Comparison of ENCODE assay signal across 21 mouse cellular contexts in the genomic region with DNA sequence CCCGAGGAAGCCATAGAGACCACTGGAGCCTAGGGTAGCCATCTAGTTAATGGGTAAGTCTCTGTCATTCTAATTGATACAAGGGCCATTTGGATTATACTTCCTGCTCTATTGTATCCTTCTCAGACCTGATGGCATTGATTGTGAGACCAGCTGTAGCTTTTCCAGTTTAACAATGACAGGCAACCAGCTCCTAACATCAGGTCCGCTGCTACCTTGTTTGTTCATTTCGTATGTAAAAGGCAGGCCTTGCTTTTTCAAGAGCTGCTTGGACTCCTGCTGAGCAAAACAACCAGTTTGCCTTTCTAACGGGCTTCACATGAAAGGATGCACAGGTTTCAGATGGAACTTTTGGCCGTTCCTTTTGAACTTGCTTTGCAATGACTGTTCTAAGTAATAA.
DNase-seq lines count a peak whose midpoint lies in the region; TF ChIP-seq lines count a peak whose summit lies in the region.
"Had no signal": no experiment of that assay in that cellular context is flagged by ENCODE, and none has a peak within 500 bp of the region (broad histone marks: within the 10 kb centered on the region; RNA-seq: fewer than 3 reads in every experiment).

No protein-coding gene starts in this region.

- TF ChIP-seq POLR2A in ES-Bruce4 (IDR thresholded peaks at IDR 0.05; ENCODE audit: insufficient read depth, low read length) = no peak
- no peak for TF ChIP-seq POLR2A in kidney, adult 2 months (IDR thresholded peaks at IDR 0.05; ENCODE audit: low read depth, low read length)

- H3K36me3 ChIP-seq in ES-Bruce4 (ENCODE audit: control insufficient read depth, insufficient read depth, low read length, poor library complexity, severe bottlenecking) = no peaks in the 10 kb centered on the region
- H3K36me3 ChIP-seq in kidney, adult 2 months (ENCODE audit: control insufficient read depth, insufficient read depth, low read length) = no peaks in the 10 kb centered on the region
- H3K36me3 ChIP-seq: embryonic facial prominence, embryonic 10.5 days; embryonic facial prominence, embryonic 12.5 days; forebrain, embryonic 15.5 days; G1E had no signal

- peak; percentile 77; the same call in 1 of the 2 replicates for TF ChIP-seq EP300 in ES-Bruce4 (IDR thresholded peaks at IDR 0.05; ENCODE audit: insufficient read depth, low read depth, low read length)

- H3K4me3 ChIP-seq in ES-Bruce4 (ENCODE audit: low read depth, low read length) = no peak overlapping the region
- H3K4me3 ChIP-seq in kidney, adult 2 months (ENCODE audit: insufficient read depth, low read depth, low read length) = no peak overlapping the region
- H3K4me3 ChIP-seq: embryonic facial prominence, embryonic 10.5 days; embryonic facial prominence, embryonic 12.5 days; forebrain, embryonic 13.5 days; forebrain, embryonic 15.5 days had no signal

- no peak for TF ChIP-seq CTCF in ES-Bruce4 (IDR thresholded peaks at IDR 0.05; ENCODE audit: low read depth, low read length)
- TF ChIP-seq CTCF in kidney, adult 2 months (conservative IDR thresholded peaks at IDR 0.05; ENCODE audit: insufficient read depth, insufficient read length, low read depth, low read length) = no peak

- peaks cover 2% of the 10 kb centered on the region for H3K4me1 ChIP-seq in ES-Bruce4 (ENCODE audit: control insufficient read depth, insufficient read depth, low read length)
- H3K4me1 ChIP-seq in kidney, adult 2 months (ENCODE audit: control insufficient read depth, insufficient read depth, low read length) = no peaks in the 10 kb centered on the region
- H3K4me1 ChIP-seq: embryonic facial prominence, embryonic 10.5 days; embryonic facial prominence, embryonic 12.5 days; forebrain, embryonic 13.5 days; forebrain, embryonic 15.5 days had no signal

- no peaks in the 10 kb centered on the region for H3K9me3 ChIP-seq in ES-Bruce4 (replicated peaks; ENCODE audit: control insufficient read depth, insufficient read depth, low read length, poor library complexity, severe bottlenecking)
- H3K9me3 ChIP-seq: embryonic facial prominence, embryonic 10.5 days; embryonic facial prominence, embryonic 12.5 days; forebrain, embryonic 13.5 days; forebrain, embryonic 15.5 days; G1E had no signal

- no peaks in the 10 kb centered on the region for H3K27me3 ChIP-seq in ES-Bruce4 (ENCODE audit: control insufficient read depth, insufficient read depth, low read length, poor library complexity, severe bottlenecking)
- no peaks in the 10 kb centered on the region for H3K27me3 ChIP-seq in kidney, adult 2 months (replicated peaks; ENCODE audit: control insufficient read depth, insufficient read depth, low read length)
- H3K27me3 ChIP-seq: embryonic facial prominence, embryonic 12.5 days; forebrain, embryonic 13.5 days; forebrain, embryonic 15.5 days had no signal

- H3K9ac ChIP-seq in ES-Bruce4 (ENCODE audit: low read depth, poor library complexity, severe bottlenecking) = no peak overlapping the region
- H3K9ac ChIP-seq: embryonic facial prominence, embryonic 12.5 days; forebrain, embryonic 13.5 days; forebrain, embryonic 15.5 days; forebrain, postnatal 0 days had no signal

- no peak overlapping the region for H3K27ac ChIP-seq in ES-Bruce4 (ENCODE audit: insufficient read depth, low read length)
- no peak overlapping the region for H3K27ac ChIP-seq in kidney, adult 2 months (ENCODE audit: insufficient read depth, low read depth, low read length)
- H3K27ac ChIP-seq: embryonic facial prominence, embryonic 10.5 days; embryonic facial prominence, embryonic 12.5 days; forebrain, embryonic 13.5 days; forebrain, embryonic 15.5 days had no signal

- WGBS in kidney, adult 2 months = 74% methylated on average over 5 of the region's 5 CpGs

- DNase-seq in ES-CJ7 (ENCODE audit: low read depth, low spot score) (peak; percentile 86), R1 (ENCODE audit: low read depth, low spot score) (peak; percentile 98), ZHBTc4 (ENCODE audit: low read depth, low spot score) (peak; percentile 93)
- DNase-seq in frontal cortex, postnatal 10 days (ENCODE audit: low spot score in 2 of 2) = no peak
- no peak for DNase-seq in testis, postnatal 14 days (ENCODE audit: low spot score)
- no peak for DNase-seq in kidney, adult 2 months
- DNase-seq: adrenal gland, adult 2 months; adrenal gland, postnatal 10 days; adrenal gland, postnatal 25 days; cerebellum, adult 11-12 months; cerebellum, adult 2 months; cerebellum, adult 9-10 months; cerebellum, postnatal 10 days; cerebellum, postnatal 25 days; forebrain, postnatal 0 days had no signal

Comparison
In these comparisons a context has a peak if more than half of its experiments do, and no peak if none do; other contexts are left out.
1. DNase-seq: peak in ES-CJ7 (single experiment), R1 (single experiment) and ZHBTc4 (single experiment); none in frontal cortex, postnatal 10 days (0 of 2), testis, postnatal 14 days (single experiment) and kidney, adult 2 months (single experiment).